25 mouse cellular contexts compared by ENCODE assay signal in genomic region chr9:67050736-67051337, GRCm38 (mm10). TPM values are rescaled to one million over a fixed set of nuclear protein-coding genes. Genes with fewer than 3 reads are reported as not detected.
DNase-seq lines count a peak whose midpoint lies in the region; ATAC-seq lines count a peak whose summit lies in the region.
"Had no signal": no experiment of that assay in that cellular context is flagged by ENCODE, and none has a peak within 500 bp of the region (broad histone marks: within the 10 kb centered on the region; RNA-seq: fewer than 3 reads in every experiment).

No protein-coding gene starts in this region.

- no peak for ATAC-seq in forebrain, embryonic 11.5 days (replicated peaks; ENCODE audit: low FRiP score)
- no peak for ATAC-seq in heart, embryonic 11.5 days (replicated peaks; ENCODE audit: insufficient number of reproducible peaks, low FRiP score, low TSS enrichment)
- ATAC-seq in heart, embryonic 16.5 days (replicated peaks; ENCODE audit: extremely low read depth, insufficient read depth, low FRiP score): no peak
- no peak for ATAC-seq in megakaryocyte, adult 5-6 weeks (ENCODE audit: poor library complexity, severe bottlenecking)
- ATAC-seq: forebrain, embryonic 14.5 days; hindbrain, embryonic 16.5 days; intestine, embryonic 16.5 days; midbrain, embryonic 15.5 days; Patski had no signal

- H3K27me3 ChIP-seq in forebrain, embryonic 10.5 days (ENCODE audit: poor library complexity, severe bottlenecking): peaks cover 54% of the 10 kb centered on the region
- peaks cover 28% of the 10 kb centered on the region for H3K27me3 ChIP-seq in forebrain, embryonic 11.5 days (ENCODE audit: control insufficient read depth, insufficient read depth, low read length)
- peaks cover 10% of the 10 kb centered on the region; the same call in 1 of the 2 replicates for H3K27me3 ChIP-seq in heart, embryonic 10.5 days (ENCODE audit: insufficient read depth, poor library complexity, severe bottlenecking)
- no peaks in the 10 kb centered on the region for H3K27me3 ChIP-seq in heart, embryonic 11.5 days (ENCODE audit: control insufficient read depth, insufficient read depth, low read length)
- H3K27me3 ChIP-seq in heart, embryonic 16.5 days (ENCODE audit: control insufficient read depth, insufficient read depth, low read length): no peaks in the 10 kb centered on the region
- H3K27me3 ChIP-seq: Patski had no signal

- peaks cover 52% of the 10 kb centered on the region for H3K4me1 ChIP-seq in forebrain, embryonic 10.5 days
- H3K4me1 ChIP-seq in forebrain, embryonic 11.5 days (replicated peaks; ENCODE audit: control insufficient read depth, insufficient read depth, low read length): peaks cover 21% of the 10 kb centered on the region
- peaks cover 13% of the 10 kb centered on the region for H3K4me1 ChIP-seq in heart, embryonic 10.5 days
- peaks cover 7% of the 10 kb centered on the region; the same call in 1 of the 2 replicates for H3K4me1 ChIP-seq in heart, embryonic 11.5 days (ENCODE audit: control insufficient read depth, insufficient read depth, low read length)
- peaks cover 7% of the 10 kb centered on the region for H3K4me1 ChIP-seq in heart, embryonic 16.5 days (ENCODE audit: control insufficient read depth, insufficient read depth, low read length)

- 74% methylated on average over 6 of the region's 6 CpGs for WGBS in forebrain, embryonic 10.5 days
- 79% methylated on average over 6 of the region's 6 CpGs for WGBS in forebrain, embryonic 11.5 days
- 67% methylated on average over 6 of the region's 6 CpGs for WGBS in heart, embryonic 10.5 days
- 68% methylated on average over 6 of the region's 6 CpGs for WGBS in heart, embryonic 11.5 days (ENCODE audit: insufficient replicate concordance)
- 70% methylated on average over 6 of the region's 6 CpGs for WGBS in heart, embryonic 16.5 days

- H3K9me3 ChIP-seq in forebrain, embryonic 10.5 days: no peaks in the 10 kb centered on the region
- H3K9me3 ChIP-seq in forebrain, embryonic 11.5 days (ENCODE audit: control insufficient read depth, low read length): no peaks in the 10 kb centered on the region
- no peaks in the 10 kb centered on the region for H3K9me3 ChIP-seq in heart, embryonic 10.5 days
- no peaks in the 10 kb centered on the region for H3K9me3 ChIP-seq in heart, embryonic 11.5 days (replicated peaks; ENCODE audit: control insufficient read depth, low read length)
- no peaks in the 10 kb centered on the region for H3K9me3 ChIP-seq in heart, embryonic 16.5 days (replicated peaks; ENCODE audit: control insufficient read depth, low read length)
- H3K9me3 ChIP-seq: hindbrain, embryonic 10.5 days; midbrain, embryonic 10.5 days; midbrain, embryonic 15.5 days had no signal

- peak overlapping the region; percentile 30; the same call in 1 of the 2 replicates for H3K27ac ChIP-seq in forebrain, embryonic 10.5 days
- H3K27ac ChIP-seq in forebrain, embryonic 11.5 days (ENCODE audit: low read depth, low read length): no peak overlapping the region
- H3K27ac ChIP-seq in heart, embryonic 10.5 days: peak overlapping the region; percentile 59
- H3K27ac ChIP-seq in heart, embryonic 11.5 days (ENCODE audit: low read depth, low read length): no peak overlapping the region
- H3K27ac ChIP-seq in heart, embryonic 16.5 days (ENCODE audit: low read length): no peak overlapping the region
- H3K27ac ChIP-seq: hindbrain, embryonic 10.5 days; liver, embryonic 14.5 days; midbrain, embryonic 10.5 days; midbrain, embryonic 15.5 days had no signal

- no peaks in the 10 kb centered on the region for H3K36me3 ChIP-seq in forebrain, embryonic 10.5 days (replicated peaks)
- H3K36me3 ChIP-seq in forebrain, embryonic 11.5 days (ENCODE audit: control insufficient read depth, insufficient read depth, low read length): no peaks in the 10 kb centered on the region
- H3K36me3 ChIP-seq in heart, embryonic 10.5 days: peaks cover 13% of the 10 kb centered on the region; the same call in 1 of the 2 replicates
- H3K36me3 ChIP-seq in heart, embryonic 11.5 days (ENCODE audit: control insufficient read depth, insufficient read depth, low read length): 0 out of 2 replicates have a peak, but pooled peaks cover 2% of the 10 kb centered on the region
- no peaks in the 10 kb centered on the region for H3K36me3 ChIP-seq in heart, embryonic 16.5 days (ENCODE audit: control insufficient read depth, insufficient read depth)
- H3K36me3 ChIP-seq: hindbrain, embryonic 10.5 days; midbrain, embryonic 10.5 days; midbrain, embryonic 15.5 days had no signal

- no peak overlapping the region for H3K4me2 ChIP-seq in forebrain, embryonic 11.5 days (ENCODE audit: low read depth, low read length, severe bottlenecking)
- no peak overlapping the region for H3K4me2 ChIP-seq in heart, embryonic 11.5 days
- peak overlapping the region; percentile 27; the same call in 1 of the 2 replicates for H3K4me2 ChIP-seq in heart, embryonic 16.5 days (ENCODE audit: low read depth, low read length)
- H3K4me2 ChIP-seq: midbrain, embryonic 15.5 days had no signal

- H3K9ac ChIP-seq in forebrain, embryonic 11.5 days (ENCODE audit: low read length): no peak overlapping the region
- H3K9ac ChIP-seq in heart, embryonic 11.5 days (ENCODE audit: low read depth, low read length): no peak overlapping the region
- 0 out of 2 replicates have a peak overlapping the region, but pooled peaks have one; percentile 10 for H3K9ac ChIP-seq in heart, embryonic 16.5 days (ENCODE audit: low read length)
- H3K9ac ChIP-seq: liver, embryonic 14.5 days; midbrain, embryonic 15.5 days had no signal

- no peak for DNase-seq in forebrain, embryonic 10.5 days (ENCODE audit: extremely low spot score, low spot score)
- no peak for DNase-seq in forebrain, embryonic 11.5 days (ENCODE audit: low spot score)
- DNase-seq in heart, embryonic 10.5 days (ENCODE audit: low spot score): no peak
- no peak for DNase-seq in heart, adult 9 months (ENCODE audit: low spot score in 2 of 2)
- peak; percentile 15 for DNase-seq in induced T-regulatory cell, adult 2 months (ENCODE audit: low read depth)
- DNase-seq: adrenal gland, postnatal 10 days; cerebellum, adult 8-10 months; embryo, embryonic 11 days; kidney, adult 9 months; kidney, postnatal 25 days; liver; lung, adult 2 months; lung, postnatal 14 days; thymus, postnatal 4 days had no signal

- H3K4me3 ChIP-seq in forebrain, embryonic 10.5 days: no peak overlapping the region
- no peak overlapping the region for H3K4me3 ChIP-seq in forebrain, embryonic 11.5 days (ENCODE audit: low read depth, low read length)
- no peak overlapping the region for H3K4me3 ChIP-seq in heart, embryonic 10.5 days
- H3K4me3 ChIP-seq in heart, embryonic 11.5 days (ENCODE audit: low read depth, low read length): no peak overlapping the region
- no peak overlapping the region for H3K4me3 ChIP-seq in heart, embryonic 16.5 days (ENCODE audit: low read length)
- H3K4me3 ChIP-seq: midbrain, embryonic 10.5 days; midbrain, embryonic 15.5 days had no signal

RNA-seq across cellular contexts. Expression of gene Tpm1, which starts 1.6 kb away (rescaled TPM):
- polyA plus RNA-seq in forebrain, embryonic 10.5 days (2016; fragmentation: Nextera tagmentation; extraction: Ambion mirVana): 334 and 342 TPM in 2 replicates
- 320 TPM in 2 replicates for polyA plus RNA-seq in forebrain, embryonic 11.5 days (2014; fragmentation: Nextera tagmentation; extraction: Ambion mirVana)
- polyA plus RNA-seq in heart, embryonic 10.5 days (2016; fragmentation: Nextera tagmentation; extraction: Ambion mirVana): 2,990 and 4,096 TPM in 2 replicates
- polyA plus RNA-seq in heart, embryonic 11.5 days (2014; fragmentation: Nextera tagmentation; extraction: Ambion mirVana): 4,955 and 5,093 TPM in 2 replicates
- polyA plus RNA-seq in heart, embryonic 16.5 days (2015; fragmentation: Nextera tagmentation; extraction: Ambion mirVana): 5,077 and 5,310 TPM in 2 replicates
- 27.3 and 27.9 TPM in 2 replicates for total RNA-seq in megakaryocyte, adult 5-6 weeks (2015)
- 34.1 and 39.8 TPM in 2 replicates for total RNA-seq in megakaryocyte, adult 5-6 weeks (2017)

Comparison
In these comparisons a context has a peak if more than half of its experiments do, and no peak if none do; other contexts are left out.
1. H3K27ac ChIP-seq: peak in forebrain, embryonic 10.5 days (single experiment) and heart, embryonic 10.5 days (single experiment); none in forebrain, embryonic 11.5 days (single experiment), heart, embryonic 11.5 days (single experiment) and heart, embryonic 16.5 days (single experiment).